Mouse (Mus musculus) testis, adult 2 months (tissue): ENCODE measurements around the gene Defb13.
"Not testable (repeated sequence)": the region's sequence is repeated elsewhere in the genome, so short reads cannot be mapped to it uniquely, and the experiment has no call there.

ENCODE experiments used
- CTCF ChIP-seq: fragments of 200-500 bp; IDR thresholded peaks from 2 replicates; pipeline ENCODE4 v1.5.1; 2012; ENCODE audit warnings: low read depth, mild to moderate bottlenecking, inconsistent platforms, low read length, moderate library complexity; ENCODE audit not compliant: control insufficient read depth, insufficient read depth, insufficient replicate concordance
- POLR2A ChIP-seq: fragments of 200-500 bp; IDR thresholded peaks from 2 replicates; pipeline ENCODE4 v1.6.1; 2012; ENCODE audit warnings: low read depth, mild to moderate bottlenecking, inconsistent platforms, low read length, moderate library complexity; ENCODE audit not compliant: control insufficient read depth

- not testable (repeated sequence) for TF ChIP-seq CTCF, POLR2A
Observed at GRCm38 (mm10) chr8:21938052-21938451, 8.5 kb upstream of the Defb13 start, which contains the start of gene Defb35.
